Mouse (Mus musculus) heart, adult 11 months (tissue): ENCODE results near the gene Slc25a12.
"Not testable (repeated sequence)": the region's sequence is repeated elsewhere in the genome, so short reads cannot be mapped to it uniquely, and the experiment has no call there.

ENCODE experiments used
- DNase-seq: peaks from one replicate; pipeline ENCODE4 v3.0.0; 2022

Gene Slc25a12

DNA sequence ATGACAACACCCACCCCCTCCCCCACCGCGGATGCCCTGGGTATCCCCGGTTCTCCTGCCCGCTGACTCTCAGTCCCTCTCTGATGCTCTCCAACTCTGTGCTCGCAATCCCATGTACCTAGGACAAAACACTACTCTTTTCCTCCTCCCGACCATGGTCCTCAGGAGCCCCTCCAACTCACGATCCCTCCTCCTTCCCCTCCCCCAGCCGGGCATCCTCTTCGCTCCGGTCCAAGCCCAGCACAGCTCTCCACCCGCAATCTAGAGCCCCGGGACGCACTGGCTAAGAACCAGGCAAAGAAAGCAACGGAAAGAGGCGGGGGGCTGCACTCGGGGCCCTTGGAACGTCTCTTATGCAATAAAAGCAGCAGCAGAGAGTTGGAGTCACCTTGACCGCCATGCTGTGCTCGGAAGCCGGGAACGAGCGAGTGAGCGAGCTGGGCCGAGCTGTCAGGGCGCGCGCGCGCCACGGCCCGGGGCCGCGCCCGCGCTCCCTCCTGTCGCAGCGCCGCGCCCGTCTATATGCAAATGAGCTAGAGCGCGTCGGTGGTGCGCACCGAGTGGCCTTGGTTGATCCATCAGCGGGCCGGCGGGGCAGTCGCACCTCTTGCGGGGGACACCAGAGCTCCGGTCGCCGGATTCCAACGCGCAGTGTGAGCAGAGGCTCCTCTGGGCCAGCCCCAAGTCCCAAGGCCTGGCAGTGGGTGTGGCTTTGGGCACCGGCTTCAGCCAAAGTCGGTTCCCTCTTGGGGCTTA lies at the start of gene Slc25a12:
Gene Slc25a12 (minus strand): TSS at position 625 of the 756 bp plus-strand sequence.
- peak; percentile 99 for DNase-seq

DNA sequence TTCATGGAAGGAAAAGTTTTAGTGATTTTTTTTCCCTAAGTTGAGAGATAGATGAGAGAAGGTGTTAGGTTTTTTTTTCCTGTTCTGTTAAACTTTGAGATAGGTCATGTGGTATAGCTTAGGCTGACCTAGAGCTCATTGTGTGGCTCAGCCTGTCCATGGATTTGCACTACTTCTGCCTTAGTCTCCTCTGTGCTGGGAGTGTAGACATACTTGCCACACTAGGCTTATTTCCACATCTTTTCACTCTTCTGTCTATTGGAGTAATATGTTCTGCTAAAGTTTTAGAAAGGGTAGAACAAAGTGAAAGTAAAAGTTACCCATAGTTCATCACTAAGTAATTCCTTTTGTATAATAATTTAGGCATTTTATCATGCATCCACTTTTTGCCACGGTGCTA lies 38.1 kb upstream of the Slc25a12 start:
- DNase-seq = no peak

DNA sequence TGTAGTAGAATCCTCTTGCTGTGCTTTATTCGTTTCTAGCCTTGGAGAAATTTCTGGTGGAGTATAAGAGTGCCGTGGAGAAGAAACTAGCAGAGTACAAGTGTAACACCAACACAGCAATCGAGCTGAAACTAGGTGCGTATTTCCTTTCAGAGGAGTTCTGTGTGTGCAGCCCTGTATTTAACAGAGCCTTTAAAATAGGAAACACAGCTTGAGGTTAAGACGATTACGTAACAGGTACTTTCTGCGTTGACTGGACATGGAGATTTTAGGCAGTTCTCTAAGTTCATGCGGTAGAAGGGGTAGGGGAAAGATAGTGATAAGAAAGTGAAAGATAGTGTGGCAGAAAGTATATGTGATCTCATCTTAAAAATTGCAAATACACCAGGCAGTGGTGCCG lies 22.3 kb upstream of the Slc25a12 start:
- no peak for DNase-seq

DNA sequence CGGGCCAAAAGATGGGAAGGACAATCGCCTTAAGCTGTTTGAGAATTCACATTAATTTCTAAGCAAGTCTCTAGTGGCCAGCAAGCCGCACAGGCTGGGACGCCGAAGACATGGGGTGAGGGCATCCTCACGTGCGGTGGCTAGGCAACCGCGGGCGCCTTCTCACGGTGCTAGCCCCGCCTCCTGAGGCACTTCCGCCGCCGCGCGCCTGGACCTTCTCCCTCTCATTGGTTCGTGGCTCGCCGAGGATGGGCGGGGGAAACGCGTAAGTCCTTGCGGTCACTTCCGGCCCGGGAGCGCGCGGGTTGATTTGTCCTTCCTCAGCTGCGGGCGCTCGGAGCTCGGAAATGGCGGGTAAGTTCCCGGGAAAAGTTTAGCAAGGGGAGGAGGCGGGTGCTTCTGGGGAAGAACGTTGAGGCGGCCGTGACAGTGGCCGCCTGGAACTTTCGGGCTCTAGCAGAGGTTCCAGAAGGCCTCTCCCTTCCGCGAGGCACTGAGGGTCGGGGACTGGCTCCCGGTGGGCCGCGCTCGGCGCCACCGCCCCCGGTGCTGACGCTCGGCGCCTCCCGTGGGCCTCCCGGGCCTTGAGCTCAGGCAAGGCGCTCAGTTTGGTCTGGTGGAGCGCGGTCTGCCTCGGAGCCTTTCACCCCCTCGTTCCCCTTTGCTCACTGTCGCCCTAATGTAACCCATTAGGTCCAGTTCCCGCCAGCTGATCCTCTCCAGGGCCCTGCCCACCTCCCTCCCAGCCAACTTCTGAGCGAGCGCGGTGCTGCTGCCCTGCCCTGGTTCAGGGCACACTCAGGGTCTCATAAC lies 21.6 kb upstream of the Slc25a12 start, which contains the start of gene Hat1:
Gene Hat1 (plus strand): TSS at position 8 of the 813 bp plus-strand sequence.
- peak; percentile 99 for DNase-seq

DNA sequence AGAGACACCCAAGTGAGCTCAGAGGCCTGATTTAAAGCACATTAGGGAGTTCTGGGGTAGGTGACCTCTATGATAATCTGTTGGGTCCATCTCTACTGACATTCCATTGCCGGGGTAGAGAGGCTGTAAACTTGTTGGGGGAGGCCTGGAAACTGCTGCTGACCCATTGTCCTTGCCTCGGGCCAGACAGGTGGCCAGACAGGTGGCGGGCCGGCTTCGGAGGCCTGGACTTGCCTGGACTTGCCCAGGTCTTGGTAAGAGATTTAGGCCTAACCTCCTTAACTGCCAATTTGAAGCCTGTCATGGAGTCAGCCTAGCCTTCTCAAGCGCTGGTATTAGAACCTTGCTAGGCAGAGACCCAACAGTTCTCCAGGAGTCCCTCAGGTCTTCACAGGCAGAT lies 20.2 kb upstream of the Slc25a12 start:
- peak; percentile 84 for DNase-seq

DNA sequence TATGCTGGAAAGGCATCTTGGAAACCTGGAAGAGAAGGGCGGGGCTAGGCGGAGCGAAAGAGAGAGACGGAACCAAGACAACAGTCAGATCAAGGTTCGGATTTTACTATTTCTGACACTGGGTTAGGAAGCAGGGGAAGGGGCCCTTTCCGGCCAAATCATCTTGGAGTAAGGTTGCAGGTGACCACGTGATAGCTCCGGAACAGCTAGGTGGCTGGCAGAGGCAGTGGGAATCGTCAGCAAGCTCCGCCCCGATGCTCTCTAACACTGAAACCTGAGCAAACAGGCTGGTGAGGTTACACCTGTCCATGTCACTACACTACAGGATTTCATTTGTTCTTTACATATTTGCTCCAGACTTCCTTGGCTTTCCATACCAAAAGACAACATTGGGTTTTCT lies 16.3 kb upstream of the Slc25a12 start:
- DNase-seq = peak; percentile 62

DNA sequence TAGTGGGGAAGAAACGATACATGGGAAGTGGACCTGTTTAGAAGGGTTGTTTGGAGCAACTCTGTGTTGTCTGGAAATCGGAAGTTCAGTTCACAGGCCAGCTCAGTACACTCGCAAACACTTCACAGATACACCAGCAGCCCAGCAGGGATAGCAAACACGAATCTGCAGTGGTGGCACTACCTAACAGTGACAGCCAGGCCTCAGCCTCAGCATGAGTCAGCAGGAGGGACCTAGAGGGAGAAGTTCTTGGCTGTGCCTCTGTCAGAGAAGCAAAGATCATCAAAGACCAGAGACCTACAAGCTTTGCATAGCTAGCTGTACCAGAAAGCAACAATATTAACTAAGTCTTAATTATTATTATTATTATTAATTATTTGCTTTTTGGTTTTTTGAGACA lies 14.4 kb upstream of the Slc25a12 start:
- DNase-seq = peak; percentile 55

DNA sequence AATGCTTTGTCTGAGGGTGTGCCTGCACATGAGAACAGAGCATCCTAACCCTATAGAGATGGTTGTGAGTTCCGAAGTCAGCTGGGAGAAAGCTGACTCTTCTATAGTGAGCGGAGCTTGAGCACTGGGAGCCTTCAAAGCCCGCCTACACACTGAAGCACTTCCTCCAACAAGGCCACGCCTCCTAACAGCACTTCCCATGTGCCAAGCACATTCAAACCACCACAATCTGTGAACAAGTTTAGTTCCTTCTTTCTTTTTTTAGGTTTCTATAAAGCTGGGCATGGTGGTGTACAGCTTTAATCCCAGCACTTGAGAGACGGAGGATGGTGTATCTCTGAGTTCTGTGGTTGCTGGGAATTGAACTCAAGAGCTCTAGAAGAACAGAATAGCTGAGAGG lies 9.9 kb upstream of the Slc25a12 start:
- DNase-seq = no peak

DNA sequence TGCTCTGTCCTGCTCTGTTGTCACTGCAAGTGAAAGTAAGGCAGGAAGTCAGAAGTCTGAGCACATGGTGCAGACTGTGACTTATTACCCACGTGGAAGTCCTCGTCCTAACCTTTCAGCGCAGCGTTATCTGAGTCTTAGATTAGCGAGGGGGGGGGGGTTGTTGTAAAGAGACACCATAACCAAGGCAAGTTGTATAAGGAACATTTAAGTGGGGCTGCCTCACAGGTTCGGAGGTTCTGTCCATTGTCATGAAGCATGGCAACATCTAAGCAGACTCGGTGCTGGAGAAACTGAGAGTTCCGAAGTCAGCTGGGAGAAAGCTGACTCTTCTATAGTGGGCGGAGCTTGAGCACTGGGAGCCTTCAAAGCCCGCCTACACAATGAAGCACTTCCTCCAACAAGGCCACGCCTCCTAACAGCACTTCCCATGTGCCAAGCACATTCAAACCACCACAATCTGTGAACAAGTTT lies 8.9 kb upstream of the Slc25a12 start:
- DNase-seq = peak; percentile 84

DNA sequence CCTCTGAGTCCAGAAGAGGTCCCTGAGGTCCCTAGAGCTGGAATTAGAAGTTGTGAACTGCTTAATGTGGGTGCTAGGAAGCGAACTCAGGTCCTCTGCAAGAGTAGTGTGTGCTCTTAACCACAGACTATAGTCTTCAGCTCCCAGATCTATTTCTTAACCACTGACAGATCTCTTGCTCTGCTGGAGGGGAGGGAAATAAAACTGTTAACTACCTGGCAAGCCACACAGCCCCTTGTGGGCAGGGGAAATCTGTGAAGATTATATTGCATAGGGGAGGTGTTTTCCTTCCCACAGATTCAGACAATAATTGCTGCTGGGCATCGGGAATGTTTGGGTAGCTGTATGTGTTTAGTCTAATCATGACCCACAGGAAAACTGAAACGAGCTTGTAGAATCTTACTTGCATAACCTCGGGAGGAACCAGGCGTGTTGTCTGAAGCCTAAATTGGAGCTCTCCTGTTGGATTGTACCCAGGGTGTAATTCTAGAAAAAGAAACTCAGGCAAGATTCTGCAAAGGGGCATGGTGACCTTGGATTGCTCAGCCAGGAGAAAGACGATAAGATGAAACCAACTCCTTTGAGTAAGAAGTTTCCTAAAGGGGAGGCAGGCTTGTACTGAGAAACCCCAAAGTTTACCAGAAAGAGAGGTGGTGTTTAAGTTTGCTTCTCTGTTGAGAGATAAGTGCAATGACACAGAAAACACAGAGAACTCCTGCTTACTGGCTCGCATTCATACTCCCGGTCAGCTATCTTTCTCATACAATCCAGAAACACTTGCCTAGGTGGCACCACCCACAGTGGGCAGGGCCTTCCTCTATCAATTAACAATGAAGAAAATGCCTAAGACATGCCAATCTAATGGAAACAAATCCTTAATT lies 7.0 kb upstream of the Slc25a12 start:
- no peak for DNase-seq

DNA sequence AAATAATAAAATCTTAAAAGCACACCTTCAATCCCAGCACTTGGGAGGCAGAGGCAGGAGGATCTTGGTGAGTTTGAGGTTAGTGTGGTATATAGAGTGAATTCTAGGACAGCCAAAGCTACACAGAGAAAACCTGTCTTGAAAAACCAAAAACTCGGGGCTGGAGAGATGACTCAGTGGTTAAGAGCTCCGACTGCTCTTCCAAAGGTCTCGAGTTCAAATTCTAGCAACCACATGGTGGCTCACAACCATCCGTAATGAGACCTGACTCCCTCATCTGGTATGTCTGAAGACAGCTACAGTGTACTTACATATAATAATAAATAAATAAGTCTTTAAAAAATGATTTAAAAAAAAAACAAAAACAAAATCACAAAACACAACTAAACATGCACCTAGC lies 4.7 kb upstream of the Slc25a12 start:
- DNase-seq = not testable (repeated sequence)

DNA sequence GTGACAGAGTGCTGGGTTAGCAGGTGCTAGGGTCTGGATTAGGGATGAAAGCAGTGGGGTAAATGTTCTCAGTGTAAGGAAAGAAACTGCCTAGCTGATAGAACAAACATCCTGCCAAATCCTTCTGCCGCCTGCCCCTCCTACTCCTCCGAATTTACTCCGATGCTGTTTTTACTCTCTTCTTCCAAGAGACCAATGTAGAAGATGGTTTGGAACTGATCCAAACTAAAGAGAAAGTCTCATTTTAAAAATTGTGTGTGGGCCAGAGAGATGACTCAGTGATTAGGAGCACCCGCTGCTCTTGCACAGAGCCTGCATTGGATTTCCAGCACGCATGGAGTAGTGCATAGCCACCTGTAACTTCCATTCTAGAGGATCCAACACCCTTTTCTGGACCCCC lies 4.2 kb upstream of the Slc25a12 start:
- DNase-seq = no peak

DNA sequence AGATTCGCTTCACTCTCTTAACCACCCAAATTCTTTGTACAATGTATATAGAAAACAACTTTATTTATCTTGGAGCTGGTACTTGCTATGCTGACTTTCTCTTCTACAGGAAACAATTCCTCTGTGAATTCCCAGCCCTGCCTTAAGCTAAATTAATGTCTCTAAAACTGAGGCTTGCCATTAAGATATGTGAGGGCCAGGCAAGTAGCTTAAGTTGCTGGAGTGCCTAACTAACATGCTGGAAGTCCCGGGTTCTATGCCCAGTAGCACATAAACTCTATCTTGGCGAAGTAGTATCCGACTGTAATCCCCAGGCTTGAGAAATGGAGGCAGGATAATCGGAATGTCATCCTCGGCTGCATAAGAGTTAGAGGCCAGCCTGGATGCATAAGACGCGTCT lies 537 bp upstream of the Slc25a12 start:
- no peak for DNase-seq

DNA sequence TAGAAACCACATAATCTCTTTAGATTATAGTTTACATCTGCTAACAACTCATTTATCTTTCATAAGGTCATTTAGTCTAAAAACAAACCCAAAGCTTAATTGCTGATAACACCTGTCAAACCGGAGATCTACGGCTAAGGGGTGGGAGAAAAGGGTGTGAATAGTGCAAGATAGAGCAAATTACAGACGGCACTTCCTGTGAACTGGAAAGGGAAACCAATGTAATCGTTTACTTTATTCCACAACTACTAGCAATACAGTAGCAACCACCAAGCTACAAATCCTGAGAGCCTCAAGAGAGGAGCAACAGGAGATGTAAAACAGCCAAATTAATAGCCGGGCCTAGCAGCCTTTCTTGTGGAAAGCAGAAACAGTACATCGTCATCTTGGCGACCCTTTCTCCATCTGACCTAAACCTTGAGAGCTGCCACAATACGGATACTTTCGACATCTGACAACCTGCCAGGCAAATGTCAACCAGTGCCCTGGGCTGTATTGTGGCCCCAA lies 878 bp downstream of the Slc25a12 start:
- no peak for DNase-seq

DNA sequence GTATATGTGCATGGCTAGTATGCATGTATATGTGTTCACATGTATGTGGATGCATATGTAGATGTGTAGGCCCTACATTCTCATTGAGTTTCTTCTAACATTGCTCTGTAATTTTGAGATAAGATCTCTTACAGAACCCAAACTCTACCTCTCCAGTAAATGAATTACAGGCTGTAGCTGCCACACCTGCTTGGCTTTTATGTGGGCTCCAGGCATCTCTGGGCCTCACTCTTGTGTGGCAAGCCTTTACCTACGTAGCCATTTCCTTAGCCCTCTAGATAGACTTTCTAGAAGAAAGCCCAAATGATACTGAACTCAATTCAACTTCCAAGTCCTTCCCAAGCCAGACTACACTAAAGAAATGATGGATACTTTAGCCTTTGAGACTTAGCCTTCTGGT lies 7.4 kb downstream of the Slc25a12 start:
- DNase-seq = no peak

DNA sequence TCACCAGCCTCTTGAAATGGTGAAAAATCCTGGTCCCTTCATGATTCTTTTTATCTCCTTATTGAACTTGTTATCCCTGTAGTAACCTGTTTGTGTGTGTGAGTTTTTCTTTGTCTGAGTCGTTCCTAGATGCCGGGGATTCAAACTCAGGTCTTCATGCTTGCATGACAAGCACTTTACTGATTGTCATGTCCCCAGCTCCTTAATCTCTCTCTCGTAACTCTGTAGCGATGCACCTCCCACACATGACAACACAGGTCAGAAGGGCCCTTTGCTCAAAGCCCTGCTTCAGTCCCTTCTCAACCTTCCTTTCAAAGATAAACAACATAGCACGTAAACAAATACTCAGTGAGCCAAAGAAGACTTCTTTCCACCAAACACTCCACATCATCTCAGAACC lies 9.2 kb downstream of the Slc25a12 start:
- no peak for DNase-seq

DNA sequence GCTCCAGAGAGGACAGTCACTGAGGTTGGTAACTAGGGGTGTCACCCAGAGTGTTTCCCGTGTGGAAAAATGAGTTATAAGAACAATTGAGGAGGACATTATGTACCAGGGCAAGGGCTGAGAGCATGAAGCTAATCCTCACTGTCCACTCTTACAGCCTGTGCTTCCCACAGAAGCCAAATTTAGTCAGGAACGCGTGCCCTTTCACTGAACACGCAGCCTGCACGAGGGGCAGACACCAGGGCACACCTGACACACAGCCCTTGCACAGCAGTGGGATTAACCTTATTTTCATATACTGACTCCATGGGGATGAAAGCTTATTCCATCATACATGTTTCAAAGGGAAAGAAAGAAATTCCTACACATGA lies 13.5 kb downstream of the Slc25a12 start:
- DNase-seq = peak; percentile 94

DNA sequence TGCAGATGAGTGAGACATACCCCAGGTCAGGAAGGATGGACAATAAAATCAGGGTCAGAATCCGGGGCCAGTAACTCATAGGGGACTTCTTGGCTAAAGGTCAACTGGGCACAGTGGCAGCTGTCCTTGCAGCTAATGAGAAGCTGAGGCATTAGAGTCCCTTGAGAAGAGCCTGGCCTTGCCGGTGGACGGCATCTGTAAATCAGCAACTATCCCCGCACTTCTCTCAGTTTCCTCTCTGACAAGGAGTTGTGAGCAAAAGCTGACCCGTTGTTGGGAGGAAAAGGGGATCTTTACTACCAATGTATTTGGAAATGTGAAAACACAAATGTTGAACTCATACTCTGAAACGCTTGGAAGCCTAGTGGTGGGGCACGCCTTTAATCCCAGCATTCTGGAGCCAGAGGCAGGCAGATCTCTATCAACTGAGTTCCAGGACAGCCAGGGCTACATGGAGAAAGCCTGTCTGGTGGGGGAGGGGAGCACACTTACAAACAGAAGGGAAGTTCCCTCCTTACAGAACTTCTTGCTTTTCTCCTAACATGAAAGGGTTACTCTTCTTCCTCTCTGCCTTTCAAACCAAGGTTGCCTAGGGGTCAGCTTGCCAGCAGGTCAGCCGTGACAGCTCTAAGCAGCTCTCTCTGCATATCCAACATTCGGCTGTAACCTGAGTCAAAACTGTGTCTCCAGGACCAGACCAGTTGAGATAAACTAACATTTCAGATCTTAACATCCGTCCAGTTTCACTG lies 14.1 kb downstream of the Slc25a12 start:
- no peak for DNase-seq

DNA sequence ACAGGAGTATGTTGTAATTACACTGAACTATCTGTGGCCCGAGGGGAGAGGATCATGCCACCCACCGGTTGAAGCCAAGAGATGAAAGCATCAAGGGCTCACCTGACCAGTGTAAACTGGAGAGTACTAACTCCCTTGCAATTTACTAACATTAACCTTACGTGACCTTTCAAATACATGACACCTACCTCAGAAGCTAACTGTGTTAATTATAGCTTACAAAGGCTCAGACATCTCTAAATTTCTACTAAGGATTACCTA lies 15.9 kb downstream of the Slc25a12 start:
- DNase-seq = no peak

DNA sequence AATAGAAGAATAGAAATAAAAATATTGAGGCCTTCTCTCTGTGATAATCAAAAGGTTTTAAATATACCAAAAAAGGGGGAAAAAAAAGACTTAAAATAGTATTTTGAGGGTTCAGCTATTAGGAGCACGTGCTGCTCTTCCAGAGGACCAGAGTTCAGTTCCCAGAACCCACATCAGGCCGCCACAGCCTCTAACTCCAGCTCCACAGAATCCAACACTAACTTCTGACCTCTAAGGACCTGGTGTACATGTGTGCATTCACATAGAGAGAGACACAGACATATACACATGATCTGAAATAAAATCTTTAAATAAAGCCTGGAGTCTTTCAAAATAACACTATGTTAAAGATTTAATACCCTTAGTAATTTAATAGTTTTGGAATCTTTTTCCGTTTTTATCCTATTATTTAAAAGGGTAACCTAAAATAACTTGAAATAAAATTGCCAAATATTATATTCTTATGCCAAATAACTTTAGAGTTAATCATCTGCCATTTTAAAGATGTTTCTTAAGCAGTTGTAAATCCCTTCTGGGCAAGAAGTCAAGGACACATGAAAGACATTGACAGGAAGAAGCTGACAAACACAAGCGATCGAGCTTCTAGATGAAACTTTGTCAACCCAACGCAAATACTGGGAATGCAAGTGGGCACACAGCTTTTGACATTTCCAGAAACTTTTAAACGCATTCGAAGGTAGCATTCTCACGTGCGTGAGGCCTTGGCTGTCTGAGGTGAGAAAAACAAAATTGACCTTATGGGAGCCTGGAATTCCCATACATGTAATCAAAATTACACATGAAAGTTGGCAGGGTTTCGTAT lies 16.4 kb downstream of the Slc25a12 start:
- no peak for DNase-seq

DNA sequence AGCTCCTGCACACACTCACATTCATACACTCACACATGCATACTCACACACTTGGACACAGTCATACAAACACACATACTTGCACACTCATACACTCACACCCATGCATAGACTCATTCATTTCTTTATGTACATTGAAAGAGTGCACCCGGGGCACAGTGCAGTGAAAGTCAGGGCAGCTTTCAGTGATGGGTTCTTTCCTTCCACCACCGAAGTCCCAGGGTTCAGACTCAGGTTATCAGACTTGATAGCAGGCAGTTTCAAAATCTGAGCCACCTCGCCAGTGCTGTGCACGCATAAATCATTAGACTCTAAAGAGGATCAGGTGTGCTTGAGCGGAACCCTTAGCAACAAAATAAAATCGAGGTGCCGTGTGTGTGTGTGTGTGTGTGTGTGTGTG lies 17.4 kb downstream of the Slc25a12 start:
- DNase-seq = no peak

DNA sequence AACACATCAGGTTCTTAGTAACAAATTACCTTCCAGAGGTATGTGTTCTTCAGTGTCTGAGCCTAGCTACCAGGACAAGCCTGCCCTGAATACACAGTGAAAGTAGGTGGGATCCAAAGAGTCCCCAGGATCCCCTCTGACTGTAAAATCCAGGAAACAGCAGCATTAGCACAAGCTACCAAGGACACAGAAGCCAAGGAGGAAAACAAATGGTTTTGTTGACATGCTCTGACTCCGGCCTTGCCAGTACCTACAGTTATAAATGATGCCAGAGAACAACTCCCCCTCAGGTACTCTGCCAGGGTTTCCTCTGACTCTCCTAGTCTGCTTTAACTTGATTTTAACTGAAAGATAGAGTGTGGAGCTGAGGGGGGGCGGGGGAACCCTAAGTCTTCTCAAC lies 18.0 kb downstream of the Slc25a12 start:
- DNase-seq = peak; percentile 59
